Mouse (Mus musculus) spleen, adult 2 months (tissue): ENCODE data around the gene Zc3hc1.

Experiments used
- CTCF ChIP-seq: fragments of 200-500 bp; IDR thresholded peaks from 2 replicates; pipeline ENCODE4 v1.5.1; 2011; ENCODE audit warnings: mild to moderate bottlenecking, inconsistent platforms; ENCODE audit not compliant: insufficient read depth, insufficient read length, insufficient replicate concordance; ENCODE audit errors: extremely low read depth
- POLR2A ChIP-seq: fragments of 200-500 bp; IDR thresholded peaks from 2 replicates; pipeline ENCODE4 v1.6.1; 2011; ENCODE audit warnings: low read depth, low read length, inconsistent platforms

DNA sequence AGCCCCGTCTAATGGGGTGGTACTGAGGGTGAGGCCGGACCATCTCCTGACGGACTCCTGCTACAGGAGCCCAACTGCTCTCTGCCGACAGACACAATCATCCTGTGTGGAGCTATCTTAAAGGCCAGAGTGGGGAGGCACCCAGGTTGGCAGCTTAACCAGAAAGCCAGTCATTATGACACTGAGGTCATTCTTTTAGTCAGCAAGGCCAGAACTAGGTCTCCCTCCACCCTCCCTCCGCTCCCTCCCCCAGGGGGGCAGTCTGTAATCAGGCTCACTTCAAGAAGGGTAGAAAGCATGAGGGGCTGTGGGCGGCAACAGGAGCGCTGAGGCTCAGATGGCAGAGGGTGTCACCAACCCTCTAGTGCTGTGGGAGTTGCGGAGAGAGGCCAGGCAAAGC lies 37.2 kb downstream of the Zc3hc1 start:
- TF ChIP-seq CTCF (no peak), POLR2A (no peak)
